Mouse (Mus musculus) MEL (cell line): Measurements from ENCODE around the gene Cpa3. TPM values are rescaled to one million over a fixed set of nuclear protein-coding genes. Genes with fewer than 3 reads are reported as not detected.

Experiments used
- DNase-seq: peaks from one replicate; pipeline ENCODE4 v3.0.0; 2011; ENCODE audit warnings: low read depth, low spot score
- H3K27ac ChIP-seq: 2 replicates; pipeline ENCODE4 v1.5.1; 2012; ENCODE audit warnings: low read depth, mild to moderate bottlenecking, control low read depth, low read length, moderate library complexity; ENCODE audit not compliant: control insufficient read depth
- H3K27me3 ChIP-seq, 2 experiments: fragments of 150-350 bp in 1 of 2; sonication (generic) in 1 of 2; 2 replicates each; pipeline ENCODE4 v1.6.1; 2012; ENCODE audit warnings: low read length in 2 of 2, mild to moderate bottlenecking in 2 of 2, improper control_type of control experiment in 1 of 2, moderate library complexity in 1 of 2; ENCODE audit not compliant: insufficient read depth in 2 of 2, control insufficient read depth in 1 of 2
- H3K36me3 ChIP-seq, 2 experiments: 2 replicates each; pipeline ENCODE4 v1.6.1; 2012 to 2014; ENCODE audit warnings: low read length in 2 of 2, improper control_type of control experiment in 1 of 2, inconsistent platforms in 1 of 2, mild to moderate bottlenecking in 1 of 2; ENCODE audit not compliant: insufficient read depth in 2 of 2, control insufficient read depth in 1 of 2
- H3K4me1 ChIP-seq, 2 experiments: fragments of 150-350 bp in 1 of 2; sonication (generic) in 1 of 2; 2 replicates each; pipeline ENCODE4 v1.6.1; 2012; ENCODE audit warnings: low read length in 2 of 2, improper control_type of control experiment in 1 of 2, mild to moderate bottlenecking in 1 of 2; ENCODE audit not compliant: insufficient read depth in 2 of 2, control insufficient read depth in 1 of 2
- H3K4me3 ChIP-seq, 2 experiments: fragments of 150-350 bp in 1 of 2; sonication (generic) in 1 of 2; 2 replicates each; pipeline ENCODE4 v1.5.1; 2012; ENCODE audit warnings: low read depth in 2 of 2, low read length in 2 of 2, mild to moderate bottlenecking in 2 of 2, moderate library complexity in 2 of 2, control low read depth in 1 of 2, improper control_type of control experiment in 1 of 2; ENCODE audit not compliant: control insufficient read depth in 1 of 2, insufficient read depth in 1 of 2
- H3K79me2 ChIP-seq: 2 replicates; pipeline ENCODE4 v1.6.1; 2012; ENCODE audit warnings: mild to moderate bottlenecking, low read length, moderate library complexity; ENCODE audit not compliant: control insufficient read depth, poor library complexity, insufficient read depth
- H3K9ac ChIP-seq: 2 replicates; pipeline ENCODE4 v1.6.1; 2012; ENCODE audit warnings: low read depth, mild to moderate bottlenecking, control low read depth, low read length, moderate library complexity; ENCODE audit not compliant: control insufficient read depth, poor library complexity, severe bottlenecking
- H3K9me3 ChIP-seq: fragments of 150-350 bp; sonication (generic); replicated peaks from 2 replicates; pipeline ENCODE4 v1.6.1; 2012; ENCODE audit warnings: mild to moderate bottlenecking, low read length, improper control_type of control experiment, moderate library complexity; ENCODE audit not compliant: insufficient read depth
- BHLHE40 ChIP-seq: IDR thresholded peaks from 2 replicates; pipeline ENCODE4 v1.6.1; 2012; ENCODE audit warnings: low read depth, mild to moderate bottlenecking, inconsistent platforms, low read length, improper control_type of control experiment, borderline replicate concordance
- CHD1 ChIP-seq: IDR thresholded peaks from 2 replicates; pipeline ENCODE4 v1.6.1; 2012; ENCODE audit warnings: low read depth, mild to moderate bottlenecking, inconsistent platforms, low read length, improper control_type of control experiment
- CHD2 ChIP-seq: IDR thresholded peaks from 2 replicates; pipeline ENCODE4 v1.6.1; 2011; ENCODE audit warnings: low read length, improper control_type of control experiment
- CTCF ChIP-seq, 3 experiments: IDR thresholded peaks in 2 of 3; conservative IDR thresholded peaks in 1 of 3; 2 replicates each; pipeline ENCODE4 v1.5.1; 2011 to 2012; ENCODE audit warnings: low read length in 3 of 3, low read depth in 2 of 3, mild to moderate bottlenecking in 2 of 3, improper control_type of control experiment in 1 of 3, inconsistent platforms in 1 of 3, mixed read lengths in 1 of 3, moderate library complexity in 1 of 3; ENCODE audit not compliant: control insufficient read depth in 1 of 3, insufficient read depth in 1 of 3, poor library complexity in 1 of 3, severe bottlenecking in 1 of 3
- E2F4 ChIP-seq: IDR thresholded peaks from 2 replicates; pipeline ENCODE4 v1.6.1; 2011; ENCODE audit warnings: low read depth, low read length, improper control_type of control experiment, borderline replicate concordance
- ELF1 ChIP-seq: IDR thresholded peaks from 2 replicates; pipeline ENCODE4 v1.6.1; 2014; ENCODE audit warnings: low read depth, mild to moderate bottlenecking, inconsistent platforms, low read length, improper control_type of control experiment, moderate library complexity
- EP300 ChIP-seq, 2 experiments: IDR thresholded peaks; 2 replicates each; pipeline ENCODE4 v1.6.1; 2011; ENCODE audit warnings: improper control_type of control experiment in 2 of 2, low read length in 2 of 2, low read depth in 1 of 2, mild to moderate bottlenecking in 1 of 2
- ETS1 ChIP-seq: IDR thresholded peaks from 2 replicates; pipeline ENCODE4 v1.6.1; 2012; ENCODE audit warnings: low read depth, mild to moderate bottlenecking, inconsistent platforms, low read length, improper control_type of control experiment, moderate library complexity
- GABPA ChIP-seq: IDR thresholded peaks from 2 replicates; pipeline ENCODE4 v1.6.1; 2012; ENCODE audit warnings: low read depth, mild to moderate bottlenecking, inconsistent platforms, low read length, improper control_type of control experiment, moderate library complexity
- GATA1 ChIP-seq: IDR thresholded peaks from 2 replicates; pipeline ENCODE4 v1.6.1; 2011; ENCODE audit warnings: low read depth, low read length, improper control_type of control experiment
- HCFC1 ChIP-seq: IDR thresholded peaks from 2 replicates; pipeline ENCODE4 v1.6.1; 2012; ENCODE audit warnings: low read depth, mild to moderate bottlenecking, inconsistent platforms, low read length, improper control_type of control experiment, moderate library complexity
- JUND ChIP-seq: IDR thresholded peaks from 2 replicates; pipeline ENCODE4 v1.6.1; 2011; ENCODE audit warnings: low read depth, mild to moderate bottlenecking, improper control_type of control experiment, low read length
- KAT2A ChIP-seq: conservative IDR thresholded peaks from 2 replicates; pipeline ENCODE4 v1.6.1; 2012; ENCODE audit warnings: low read depth, low read length, improper control_type of control experiment, inconsistent platforms
- MAFK ChIP-seq: IDR thresholded peaks from 2 replicates; pipeline ENCODE4 v1.6.1; 2011; ENCODE audit warnings: low read depth, mild to moderate bottlenecking, low read length, improper control_type of control experiment, borderline replicate concordance
- MAX ChIP-seq: IDR thresholded peaks from 2 replicates; pipeline ENCODE4 v1.6.1; 2011; ENCODE audit warnings: low read length, improper control_type of control experiment
- MAZ ChIP-seq: IDR thresholded peaks from 2 replicates; pipeline ENCODE4 v1.6.1; 2012; ENCODE audit warnings: low read depth, mild to moderate bottlenecking, inconsistent platforms, low read length, improper control_type of control experiment
- MEF2A ChIP-seq: IDR thresholded peaks from 2 replicates; pipeline ENCODE4 v1.6.1; 2014; ENCODE audit warnings: low read depth, mild to moderate bottlenecking, inconsistent platforms, low read length, improper control_type of control experiment; ENCODE audit not compliant: poor library complexity, insufficient replicate concordance, severe bottlenecking; ENCODE audit errors: extremely low read depth
- MXI1 ChIP-seq: IDR thresholded peaks from 2 replicates; pipeline ENCODE4 v1.6.1; 2011; ENCODE audit warnings: mild to moderate bottlenecking, low read depth, low read length, improper control_type of control experiment
- MYB ChIP-seq: IDR thresholded peaks from 2 replicates; pipeline ENCODE4 v1.6.1; 2011; ENCODE audit warnings: mild to moderate bottlenecking, low read depth, low read length, improper control_type of control experiment
- MYC ChIP-seq: IDR thresholded peaks from 2 replicates; pipeline ENCODE4 v1.6.1; 2011; ENCODE audit warnings: low read depth, mild to moderate bottlenecking, low read length, improper control_type of control experiment, moderate library complexity
- NELFE ChIP-seq: IDR thresholded peaks from 2 replicates; pipeline ENCODE4 v1.6.1; 2011; ENCODE audit warnings: low read depth, low read length, improper control_type of control experiment
- NRF1 ChIP-seq: IDR thresholded peaks from 2 replicates; pipeline ENCODE4 v1.6.1; 2014; ENCODE audit warnings: low read depth, mild to moderate bottlenecking, inconsistent platforms, low read length, improper control_type of control experiment, moderate library complexity; ENCODE audit not compliant: poor library complexity, insufficient read depth, severe bottlenecking
- POLR2A ChIP-seq, 2 experiments: IDR thresholded peaks; 2 replicates each; pipeline ENCODE4 v1.6.1; 2011 to 2012; ENCODE audit warnings: low read length in 2 of 2, mild to moderate bottlenecking in 2 of 2, control low read depth in 1 of 2, improper control_type of control experiment in 1 of 2, low read depth in 1 of 2, moderate library complexity in 1 of 2; ENCODE audit not compliant: control insufficient read depth in 1 of 2, insufficient read depth in 1 of 2, poor library complexity in 1 of 2
- POLR2AphosphoS2 ChIP-seq: IDR thresholded peaks from 2 replicates; pipeline ENCODE4 v1.6.1; 2011; ENCODE audit warnings: low read length, improper control_type of control experiment
- POLR2AphosphoS5 ChIP-seq: IDR thresholded peaks from 2 replicates; pipeline ENCODE4 v1.6.1; 2012; ENCODE audit warnings: low read depth, borderline replicate concordance, mild to moderate bottlenecking, inconsistent platforms, low read length, moderate library complexity, mixed read lengths
- RAD21 ChIP-seq: IDR thresholded peaks from 2 replicates; pipeline ENCODE4 v1.6.1; 2011; ENCODE audit warnings: mild to moderate bottlenecking, low read depth, low read length, improper control_type of control experiment
- RCOR1 ChIP-seq: IDR thresholded peaks from 2 replicates; pipeline ENCODE4 v1.6.1; 2012; ENCODE audit warnings: low read depth, mild to moderate bottlenecking, inconsistent platforms, low read length, improper control_type of control experiment
- SIN3A ChIP-seq: IDR thresholded peaks from 2 replicates; pipeline ENCODE4 v1.6.1; 2012; ENCODE audit warnings: low read length, improper control_type of control experiment, inconsistent platforms
- SMC3 ChIP-seq: IDR thresholded peaks from 2 replicates; pipeline ENCODE4 v1.6.1; 2011; ENCODE audit warnings: low read depth, low read length, improper control_type of control experiment
- TAL1 ChIP-seq: IDR thresholded peaks from 2 replicates; pipeline ENCODE4 v1.6.1; 2012; ENCODE audit warnings: mild to moderate bottlenecking, inconsistent platforms, low read length, moderate library complexity, mixed read lengths
- TBP ChIP-seq: IDR thresholded peaks from 2 replicates; pipeline ENCODE4 v1.8.0; 2011; ENCODE audit warnings: low read depth, low read length, improper control_type of control experiment
- TCF12 ChIP-seq: IDR thresholded peaks from 2 replicates; pipeline ENCODE4 v1.6.1; 2014; ENCODE audit warnings: low read depth, mild to moderate bottlenecking, inconsistent platforms, low read length, improper control_type of control experiment, moderate library complexity
- UBTF ChIP-seq: IDR thresholded peaks from 2 replicates; pipeline ENCODE4 v1.6.1; 2012; ENCODE audit warnings: low read depth, mild to moderate bottlenecking, inconsistent platforms, low read length, improper control_type of control experiment, moderate library complexity, borderline replicate concordance; ENCODE audit not compliant: insufficient read depth
- USF1 ChIP-seq: IDR thresholded peaks from 2 replicates; pipeline ENCODE4 v1.6.1; 2014; ENCODE audit warnings: low read depth, mild to moderate bottlenecking, inconsistent platforms, low read length, improper control_type of control experiment, moderate library complexity
- ZC3H11A ChIP-seq: IDR thresholded peaks from 2 replicates; pipeline ENCODE4 v1.6.1; 2012; ENCODE audit warnings: low read depth, mild to moderate bottlenecking, inconsistent platforms, low read length, improper control_type of control experiment
- ZKSCAN1 ChIP-seq: IDR thresholded peaks from 2 replicates; pipeline ENCODE4 v1.6.1; 2012; ENCODE audit warnings: low read depth, mild to moderate bottlenecking, inconsistent platforms, low read length, improper control_type of control experiment, moderate library complexity
- ZMIZ1 ChIP-seq: IDR thresholded peaks from 2 replicates; pipeline ENCODE4 v1.6.1; 2012; ENCODE audit warnings: low read depth, mild to moderate bottlenecking, inconsistent platforms, low read length, improper control_type of control experiment, moderate library complexity
- ZNF384 ChIP-seq: IDR thresholded peaks from 2 replicates; pipeline ENCODE4 v1.6.1; 2012; ENCODE audit warnings: low read depth, mild to moderate bottlenecking, inconsistent platforms, low read length, improper control_type of control experiment
- polyA plus RNA-seq, 2 experiments: library from polyadenylated mRNA; stranded (reverse) in 1 of 2; unstranded in 1 of 2; fragments of >175 nt in 1 of 2; fragments of >200 nt in 1 of 2; gene quantifications; 2 replicates each; pipeline versions ENCODE4 v1.2.1 to v1.2.4; 2012; ENCODE audit warnings: low replicate concordance in 2 of 2, low read depth in 1 of 2; ENCODE audit not compliant: insufficient read length in 2 of 2, insufficient read depth in 1 of 2, missing spikeins in 1 of 2
- total RNA-seq: library from RNA; depleted of rRNA; stranded (reverse); fragments of 300-350 nt; gene quantifications from 2 replicates; pipeline ENCODE4 v1.2.3, GENCODE M21; 2012

The Cpa3 gene
- total and polyA plus RNA-seq, 3 experiments = 0.24 to 3.7 TPM; not detected in 1

GRCm38 (mm10) chr3:20229027-20229426, 13.0 kb downstream of the Cpa3 start:
- H3K27me3 ChIP-seq = no peaks in the 10 kb centered on the region
- peaks cover 0 to 8% of the 10 kb centered on the region in 2 experiments; a peak in 2 of 4 replicates for H3K4me1 ChIP-seq
- no peak overlapping the region for H3K9ac ChIP-seq
- DNase-seq = peak; percentile 40
- H3K27ac ChIP-seq = no peak overlapping the region
- H3K9me3 ChIP-seq = no peaks in the 10 kb centered on the region
- H3K4me3 ChIP-seq = no peak overlapping the region
- H3K36me3 ChIP-seq = peaks cover 0 to 5% of the 10 kb centered on the region in 2 experiments; a peak in 2 of 4 replicates
- H3K79me2 ChIP-seq = no peaks in the 10 kb centered on the region
- TF ChIP-seq GATA1 (peak; percentile 90), ZC3H11A (no peak), RCOR1 (0 out of 2 replicates have a peak, but pooled peaks have one; percentile 36), MYC (no peak), MXI1 (no peak), GABPA (no peak), USF1 (no peak), ELF1 (no peak), CHD1 (no peak), NELFE (no peak), ZKSCAN1 (no peak), POLR2AphosphoS2 (no peak), ZNF384 (no peak), KAT2A (no peak), MYB (no peak), SIN3A (no peak), BHLHE40 (no peak), RAD21 (no peak), NRF1 (no peak), ZMIZ1 (no peak), MAFK (no peak), HCFC1 (no peak), TBP (no peak), CHD2 (no peak), JUND (no peak), CTCF (IDR thresholded peaks at IDR 0.05 in 2 of 3, conservative IDR thresholded peaks at IDR 0.05 in 1 of 3; ENCODE audit: control insufficient read depth in 1 of 3, insufficient read depth in 1 of 3, low read depth in 2 of 3, low read length in 3 of 3, poor library complexity in 1 of 3, severe bottlenecking in 1 of 3) (no peak), POLR2AphosphoS5 (no peak), E2F4 (no peak), ETS1 (peak; percentile 41; the same call in 1 of the 2 replicates), MEF2A (no peak; the same call in 1 of the 2 replicates), MAX (no peak), SMC3 (no peak), TCF12 (peak; percentile 77), EP300 (IDR thresholded peaks at IDR 0.05; ENCODE audit: low read depth in 1 of 2, low read length in 2 of 2) (peak; percentile 84 to 90), TAL1 (no peak), MAZ (no peak), POLR2A (IDR thresholded peaks at IDR 0.05; ENCODE audit: control insufficient read depth in 1 of 2, insufficient read depth in 1 of 2, low read depth in 1 of 2, low read length in 2 of 2, poor library complexity in 1 of 2) (no peak), UBTF (no peak)
